Mouse (Mus musculus): ENCODE measurements at regions not wholly inside any gene's neighbourhood (a gene's known extent, or its start where the extent isn't known, plus 50 kb on each side); places are given as distances from the start of the nearest gene placed in this dataset.
"Not testable (repeated sequence)": the region's sequence is repeated elsewhere in the genome, so short reads cannot be mapped to it uniquely, and the experiment has no call there.

DNA sequence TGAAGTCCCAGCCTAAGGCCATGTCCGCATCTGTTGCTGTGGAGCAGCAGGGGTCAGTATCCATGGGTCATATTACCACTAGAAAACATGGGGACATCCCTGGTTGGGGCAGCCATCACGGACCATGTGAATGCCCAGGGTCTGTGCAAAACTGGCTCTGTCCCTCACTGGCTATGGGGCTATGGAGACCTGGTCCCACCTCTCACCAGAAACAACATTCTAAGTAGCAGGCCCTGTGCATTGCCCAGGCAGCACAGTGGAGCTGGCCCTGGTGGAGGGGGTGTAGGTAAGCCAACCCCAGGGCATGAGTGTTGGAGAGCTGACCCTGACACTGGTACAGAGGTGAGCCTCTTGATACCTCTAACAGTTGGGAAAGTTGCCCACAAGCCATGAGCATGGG is 213.7 kb downstream of the Macc1 start:
- no peak for ATAC-seq (ENCODE audit: low TSS enrichment)

DNA sequence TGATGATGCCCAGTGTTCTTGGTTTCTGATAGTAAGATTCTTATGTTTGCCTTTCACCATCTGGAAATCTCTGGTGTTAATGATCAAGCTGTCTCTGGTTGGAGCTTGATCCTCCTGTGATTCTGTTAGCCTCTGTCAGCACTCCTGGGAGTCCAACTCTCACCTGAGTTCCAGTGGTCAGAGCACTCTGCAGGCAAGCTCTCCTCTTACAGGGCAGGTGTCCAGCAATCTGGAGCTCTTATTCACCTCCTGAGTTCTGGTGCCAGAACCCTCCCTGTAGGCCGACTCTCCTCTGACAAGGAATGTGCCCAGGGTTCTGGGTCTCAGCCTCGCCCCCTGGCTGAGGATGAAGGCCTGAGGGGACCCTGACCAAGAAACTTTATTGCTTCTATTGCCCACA is 234.3 kb downstream of the Macc1 start:
- ATAC-seq (ENCODE audit: low TSS enrichment) = not testable (repeated sequence)

DNA sequence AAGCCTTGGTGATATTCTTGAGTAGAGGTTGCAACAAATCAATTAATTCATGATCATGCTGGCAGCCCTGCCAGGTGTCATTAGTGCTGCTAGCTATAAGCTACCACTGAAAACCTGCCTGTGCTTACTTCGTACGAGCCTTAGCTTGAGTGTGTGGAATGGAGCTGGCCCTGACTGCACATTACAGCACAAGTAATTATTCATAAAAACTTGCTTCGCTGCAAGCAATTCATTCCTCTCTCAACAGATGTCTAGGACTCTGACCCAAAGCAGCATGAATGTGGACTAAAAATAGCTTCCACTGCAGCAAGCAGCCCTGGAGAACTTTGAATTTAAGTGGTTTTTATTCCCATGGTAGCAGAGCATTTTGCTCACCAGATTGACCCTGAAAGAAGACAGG is 262.6 kb downstream of the Macc1 start:
- peak; percentile 52 for ATAC-seq (ENCODE audit: low TSS enrichment)

DNA sequence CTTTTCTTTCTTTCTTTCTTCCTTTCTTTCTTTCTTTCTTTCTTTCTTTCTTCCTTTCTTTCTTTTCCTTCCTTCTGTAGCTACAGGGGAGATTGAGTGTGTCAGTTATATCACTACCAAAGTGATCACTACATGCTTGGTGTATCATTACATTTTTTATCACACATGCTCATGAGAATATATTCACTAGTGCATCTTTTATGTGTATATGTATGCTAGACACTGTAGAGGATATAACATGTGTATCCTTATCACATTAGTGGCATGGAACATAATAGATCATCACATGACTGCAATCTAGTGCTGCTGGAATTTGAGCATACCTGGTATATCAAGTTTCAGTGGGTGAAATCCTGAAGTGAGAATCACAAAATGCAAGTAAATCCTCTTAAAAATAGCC is 263.2 kb downstream of the Macc1 start:
- no peak for ATAC-seq (ENCODE audit: low TSS enrichment)

DNA sequence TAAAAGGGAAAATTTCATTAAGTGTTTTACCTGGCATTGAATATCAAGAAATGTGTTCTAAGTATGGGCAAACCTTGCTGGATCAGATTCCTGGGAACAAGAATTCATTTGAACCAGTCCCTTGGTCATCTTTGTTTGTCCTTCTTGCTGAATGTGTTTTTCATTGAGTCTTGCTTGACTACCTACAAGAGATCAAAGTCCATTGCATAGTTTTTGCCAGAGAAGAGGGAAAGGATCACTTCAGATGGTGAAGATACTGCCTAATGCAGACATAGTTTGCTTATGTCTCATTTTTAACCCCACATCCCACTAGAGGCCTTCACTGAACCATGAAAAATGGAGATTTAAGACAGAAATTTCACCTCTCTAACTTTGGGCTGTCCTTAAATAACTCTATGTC is 287.3 kb downstream of the Macc1 start:
- no peak for ATAC-seq (ENCODE audit: low TSS enrichment)

DNA sequence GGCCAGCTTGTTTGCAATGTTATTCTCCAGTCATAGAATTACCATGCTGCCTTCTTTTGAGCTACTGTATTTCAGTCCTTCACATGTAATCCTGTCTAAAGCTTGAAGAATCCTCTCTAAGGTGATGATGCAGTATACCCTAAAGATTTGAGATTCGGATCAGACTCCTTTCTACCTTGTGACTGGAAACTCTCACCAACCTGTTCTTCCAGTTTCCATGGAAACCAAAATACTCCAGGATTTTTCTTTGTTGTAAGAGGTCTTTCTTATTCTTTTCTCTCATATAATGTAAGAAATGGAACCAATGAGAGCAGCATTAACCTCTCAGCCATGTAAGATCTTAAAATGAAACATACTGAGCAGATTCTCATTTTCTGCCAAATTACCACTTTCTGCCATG is 310.2 kb downstream of the Macc1 start:
- no peak for ATAC-seq (ENCODE audit: low TSS enrichment)

DNA sequence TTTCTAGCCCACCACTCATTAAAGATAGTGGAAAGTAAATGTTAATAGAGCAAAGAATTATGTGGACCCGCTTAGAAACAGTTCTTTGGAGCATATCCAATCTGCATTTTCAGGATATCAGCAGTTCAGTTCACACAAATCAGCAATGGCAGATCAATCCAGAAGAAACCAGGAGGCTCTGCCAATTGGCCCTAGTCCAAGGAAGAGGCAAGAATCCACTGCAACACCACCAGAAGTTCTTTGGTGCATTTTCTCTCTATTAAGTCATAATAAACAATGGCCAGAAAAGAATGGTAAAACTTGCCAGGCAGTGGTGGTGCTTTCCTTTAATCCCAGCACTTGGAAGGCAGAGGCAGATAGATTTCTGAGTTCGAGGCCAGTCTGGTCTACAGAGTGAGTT is 290.3 kb upstream of the Tmem196 start:
- ATAC-seq (ENCODE audit: low TSS enrichment) = no peak

Measured in frontal cortex, adult (tissue).